Mouse (Mus musculus): ENCODE measurements around the gene Mcrip1. TPM values are rescaled to one million over a fixed set of nuclear protein-coding genes. Genes with fewer than 3 reads are reported as not detected.
"Not testable (repeated sequence)": the region's sequence is repeated elsewhere in the genome, so short reads cannot be mapped to it uniquely, and the experiment has no call there.

The Mcrip1 gene
- total RNA-seq (2021), result 10 to 100 TPM; 39.1 to 44.1 TPM
- long read RNA-seq, experiment 1, transcript Mcrip1-201 (5 exons, 1,205 nt), result major isoform, 76 of 81 reads
- long read RNA-seq, experiment 1, partial matches to known transcripts, result 3 of 81 reads
- long read RNA-seq, experiment 1, other reads (novel, unspliced or antisense), result 2 of 81 reads
- long read RNA-seq, experiment 2, transcript Mcrip1-201 (5 exons, 1,205 nt), result major isoform, 40 of 45 reads
- long read RNA-seq, experiment 2, partial matches to known transcripts, result 2 of 45 reads
- long read RNA-seq, experiment 2, other reads (novel, unspliced or antisense), result 3 of 45 reads

- peak; percentile 95 to 96 for DNase-seq
Observed at GRCm38 (mm10) chr11:120549168-120549945, at the start of gene Mcrip1. TSS of gene Mcrip1 (minus strand) at chr11:120549727.

GRCm38 (mm10) chr11:120598990-120599549, 49.5 kb upstream of the Mcrip1 start:
- DNase-seq, result no peak

GRCm38 (mm10) chr11:120598283-120598989, 48.9 kb upstream of the Mcrip1 start, which contains the start of the genes Alyref and Anapc11:
TSS of gene Alyref (minus strand) at chr11:120598365.
TSS of gene Anapc11 (plus strand) at chr11:120598421.
- DNase-seq, result peak; percentile 94 to 95

DNA sequence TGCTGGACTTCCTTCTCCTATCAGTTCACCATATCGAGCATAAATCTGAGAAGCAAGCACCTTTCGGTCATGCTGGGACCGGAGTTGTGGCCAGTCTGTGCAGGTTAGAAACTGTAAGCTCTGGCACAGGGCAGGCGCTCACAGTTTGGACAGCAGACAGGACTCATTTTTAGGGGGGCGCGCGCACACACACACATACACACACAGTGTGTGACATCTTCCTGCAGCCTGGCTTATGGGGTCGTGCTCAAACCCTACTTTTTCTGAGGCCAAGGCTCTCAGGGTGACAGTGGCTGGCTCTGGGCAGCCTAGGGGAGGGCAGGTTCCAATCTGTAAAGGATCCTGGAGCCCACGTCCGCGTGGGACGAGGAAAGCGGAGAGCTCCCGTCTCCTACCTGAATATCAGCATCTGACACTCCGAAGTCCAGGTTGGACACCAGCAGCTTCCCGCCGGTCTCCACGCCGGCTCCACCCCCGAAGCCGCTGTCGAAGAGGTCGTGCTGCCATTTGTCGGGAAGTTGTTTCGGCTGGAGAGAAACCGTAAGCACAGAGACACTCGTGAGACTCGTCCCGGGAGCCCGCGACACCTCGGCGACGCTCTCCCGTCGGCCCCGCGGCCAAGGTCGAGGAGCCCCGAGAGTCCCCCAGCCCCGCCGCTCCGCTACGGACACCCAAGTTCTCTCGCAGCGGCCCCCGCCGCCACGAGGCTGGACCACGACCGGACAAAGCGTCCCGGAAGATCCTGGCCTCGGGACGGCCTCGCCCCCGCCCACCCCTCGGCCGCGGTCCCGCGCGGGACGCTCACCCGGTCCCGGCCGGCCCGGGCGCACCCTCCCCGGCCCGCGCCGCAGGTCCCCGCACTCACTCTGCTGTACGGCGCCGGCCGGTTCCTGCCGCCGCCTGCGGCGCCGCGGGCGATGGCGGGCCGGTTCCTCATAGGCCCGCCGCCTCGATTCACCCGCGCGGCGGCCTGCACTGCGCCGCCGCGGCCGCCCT, 48.0 kb upstream of the Mcrip1 start:
- peak in 1 of 2 experiments; percentile 30 for DNase-seq

GRCm38 (mm10) chr11:120588531-120588930, 39.0 kb upstream of the Mcrip1 start:
- DNase-seq, result no peak

GRCm38 (mm10) chr11:120583937-120584336, 34.4 kb upstream of the Mcrip1 start:
- no peak for DNase-seq

- not testable (repeated sequence) for DNase-seq
Observed at GRCm38 (mm10) chr11:120582982-120583293, 33.4 kb upstream of the Mcrip1 start.

- peak; percentile 35 to 60 for DNase-seq
Observed at GRCm38 (mm10) chr11:120582268-120582981, 32.9 kb upstream of the Mcrip1 start.

- peak; percentile 92 to 93 for DNase-seq
Observed at GRCm38 (mm10) chr11:120581490-120582267, 32.2 kb upstream of the Mcrip1 start, which contains the start of gene Arhgdia. TSS of gene Arhgdia (minus strand) at chr11:120581624.

DNA sequence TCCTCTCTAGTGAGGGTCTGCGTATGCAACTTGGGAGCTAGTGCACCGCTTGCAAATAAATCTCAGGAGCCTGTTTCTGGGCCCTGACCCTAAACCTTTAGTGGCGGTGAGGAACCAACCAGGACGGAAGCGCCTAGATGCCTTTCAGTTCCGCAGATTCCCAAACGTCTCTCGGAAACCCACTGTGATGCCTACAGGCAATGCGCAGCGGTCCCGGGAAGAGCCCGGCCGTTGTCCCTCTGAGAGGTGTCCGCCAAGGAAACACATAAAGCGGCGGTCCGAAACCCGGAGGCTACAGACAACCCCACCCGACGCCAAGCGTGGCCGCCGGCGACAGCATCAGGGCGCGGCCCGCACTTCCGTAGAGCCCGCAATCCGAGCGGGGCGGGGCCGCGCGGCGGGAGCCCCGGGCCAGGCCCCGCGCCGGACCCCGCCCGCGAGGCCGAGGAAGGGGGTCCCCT, 31.4 kb upstream of the Mcrip1 start:
- peak; percentile 59 to 72 for DNase-seq

- DNase-seq, result peak; percentile 30 to 35
Observed at GRCm38 (mm10) chr11:120580190-120580589, 30.7 kb upstream of the Mcrip1 start.

GRCm38 (mm10) chr11:120579316-120580107, 30.0 kb upstream of the Mcrip1 start:
- DNase-seq, result peak; percentile 72 to 89

GRCm38 (mm10) chr11:120578694-120579243, 29.2 kb upstream of the Mcrip1 start:
- DNase-seq, result no peak

DNA sequence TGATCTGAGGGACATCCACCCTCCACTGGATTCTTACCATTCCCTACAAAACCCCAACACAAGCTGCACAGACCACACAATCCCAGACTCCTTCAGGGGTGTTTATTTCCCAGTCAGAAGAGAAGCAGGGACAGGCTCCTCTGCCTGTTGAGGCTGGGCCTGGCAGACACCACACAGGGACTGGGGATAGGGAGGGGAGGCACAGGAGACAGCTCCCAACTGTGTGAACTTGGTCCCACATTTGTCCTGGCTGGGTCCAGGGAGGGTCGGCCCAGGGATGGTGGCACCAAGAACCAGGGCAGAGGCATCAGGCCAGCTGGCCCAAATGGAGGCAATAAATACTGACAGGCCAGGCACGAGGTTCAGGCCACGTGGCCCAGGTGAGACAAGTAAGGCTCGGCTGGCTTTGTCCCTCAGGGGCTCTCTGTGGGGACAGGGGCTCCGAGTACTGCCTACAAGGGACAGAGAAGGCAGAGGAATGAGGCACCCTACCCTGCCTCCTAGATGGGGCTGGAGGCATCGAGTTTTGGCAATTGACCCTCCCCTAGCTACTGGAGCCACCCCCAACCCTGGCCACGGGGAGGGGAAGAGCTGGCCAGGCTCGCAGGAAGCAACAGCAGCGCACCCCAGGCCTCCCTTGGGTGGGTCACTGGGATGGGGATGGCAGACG, 28.6 kb upstream of the Mcrip1 start:
- DNase-seq, result peak in 1 of 2 experiments; percentile 6

GRCm38 (mm10) chr11:120577211-120578023, 27.9 kb upstream of the Mcrip1 start:
- DNase-seq, result peak; percentile 3 to 49

DNA sequence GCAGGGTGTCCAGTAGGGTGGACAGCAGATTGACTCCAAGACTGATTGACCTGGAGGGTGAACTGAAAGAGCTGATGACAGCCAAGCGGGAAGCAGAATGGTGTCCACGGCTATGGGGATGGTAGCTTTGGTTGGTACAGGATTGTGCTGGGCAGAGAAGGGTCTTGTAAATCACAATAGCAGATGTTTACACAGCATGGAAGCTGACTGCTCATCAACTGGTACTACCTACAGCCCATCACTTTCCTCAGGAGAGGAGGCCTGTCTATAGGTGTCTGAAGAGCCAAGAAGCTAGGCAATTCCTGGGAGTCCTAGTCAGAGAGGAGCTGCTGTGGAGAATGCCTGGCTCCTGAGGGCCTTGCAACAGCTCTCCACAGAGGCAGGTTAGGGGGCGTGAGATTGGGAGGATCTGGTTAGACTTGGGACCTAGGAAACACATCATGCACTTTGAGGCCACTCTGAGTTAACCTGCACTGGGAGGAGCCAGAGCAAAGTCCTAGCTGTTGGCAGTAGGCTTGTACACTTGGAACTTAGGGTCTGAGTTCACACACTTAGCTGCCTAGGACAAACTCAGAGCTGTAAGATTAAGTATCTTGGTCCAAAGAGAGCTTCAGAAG, 26.9 kb upstream of the Mcrip1 start:
- DNase-seq, result no peak

All from heart, adult 18-20 months (tissue).